Mouse (Mus musculus): ENCODE measurements around the gene Mettl8. TPM values are rescaled to one million over a fixed set of nuclear protein-coding genes. Genes with fewer than 3 reads are reported as not detected.

Gene Mettl8
- total RNA-seq, 2 experiments from 2014 or later: 14.8 to 15.5 TPM

- DNase-seq: no peak
- intact Hi-C loops (cut with DNase I): no loop called here
These were observed 65.2 kb downstream of the Mettl8 start for GRCm38 (mm10) chr2:70990196-70990595.

- DNase-seq: no peak
- intact Hi-C loops (cut with DNase I): no loop called here
These were observed 65.9 kb downstream of the Mettl8 start for GRCm38 (mm10) chr2:70989201-70990191.

DNA sequence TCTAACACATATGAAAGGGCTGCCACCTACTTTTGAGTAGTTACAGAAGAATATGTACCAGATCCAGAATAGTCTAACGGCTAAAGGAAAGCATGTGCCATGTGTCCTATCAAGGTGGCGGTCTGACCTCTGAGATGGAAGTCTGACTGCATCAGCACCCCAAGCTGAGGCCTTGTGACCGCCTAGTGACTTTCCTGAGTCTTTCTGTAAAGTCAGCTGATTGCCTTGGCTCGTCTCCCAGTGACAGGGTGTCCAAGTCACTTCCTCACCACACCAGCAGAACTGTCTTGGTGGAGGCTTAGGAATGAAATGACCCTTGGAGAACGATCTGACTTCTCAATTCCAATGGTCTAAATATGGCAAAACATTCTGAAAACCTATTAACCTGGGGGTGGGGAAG is 77.1 kb downstream of the Mettl8 start:
- peak; percentile 13 for DNase-seq
- intact Hi-C loops (cut with DNase I): no loop called here

DNA sequence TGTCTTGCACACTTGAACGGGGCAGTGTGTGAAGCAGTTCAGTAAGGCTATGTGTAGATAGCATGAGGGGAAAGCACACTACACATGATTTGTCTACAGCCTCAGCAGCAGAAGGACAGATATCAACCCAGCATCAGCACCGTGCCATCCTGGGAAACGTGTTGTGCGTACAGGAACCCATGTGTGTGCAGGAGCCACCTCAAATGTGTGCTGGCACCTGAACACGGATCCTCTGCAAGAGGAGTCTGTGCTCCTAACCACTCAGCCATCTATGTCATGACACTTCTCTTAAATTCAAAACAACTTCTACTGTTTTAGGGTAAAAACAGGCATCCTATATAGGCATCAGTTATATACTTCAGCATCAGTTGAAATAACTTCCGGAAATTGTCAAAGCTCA is 80.6 kb downstream of the Mettl8 start:
- intact Hi-C loops (cut with DNase I): no loop called here
- DNase-seq: no peak

GRCm38 (mm10) chr2:70972795-70973518 is 82.4 kb downstream of the Mettl8 start:
- intact Hi-C loops (cut with DNase I): no loop called here
- no peak for DNase-seq

DNA sequence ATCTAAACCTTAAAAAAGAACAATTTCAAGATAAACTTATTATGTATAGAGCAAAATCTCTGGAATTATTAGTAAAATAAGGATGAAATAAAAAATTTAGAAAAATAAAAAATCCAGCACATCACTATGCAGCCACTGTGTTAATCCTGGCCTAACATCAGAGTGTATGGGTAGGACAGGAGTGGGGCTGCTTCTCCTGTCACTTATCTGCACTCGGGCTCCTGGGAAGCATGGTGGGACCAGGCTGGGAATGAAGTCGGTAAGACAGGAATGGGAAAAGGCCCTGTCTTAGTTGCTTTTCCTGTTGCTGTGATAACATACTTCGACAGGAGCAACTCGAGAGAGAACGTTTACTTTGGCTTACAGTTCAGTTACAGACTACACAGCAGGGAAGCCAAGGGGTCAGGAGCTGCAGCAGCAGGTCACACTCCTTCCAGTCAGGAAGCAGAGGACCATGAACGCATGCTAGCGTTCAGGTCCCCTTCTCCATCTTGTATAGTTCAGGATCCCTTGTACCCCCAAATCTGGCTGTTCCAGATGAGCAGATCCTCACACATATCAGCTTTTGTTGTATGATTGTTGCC is 85.1 kb downstream of the Mettl8 start:
- intact Hi-C loops (cut with DNase I): no loop called here
- DNase-seq: no peak

DNA sequence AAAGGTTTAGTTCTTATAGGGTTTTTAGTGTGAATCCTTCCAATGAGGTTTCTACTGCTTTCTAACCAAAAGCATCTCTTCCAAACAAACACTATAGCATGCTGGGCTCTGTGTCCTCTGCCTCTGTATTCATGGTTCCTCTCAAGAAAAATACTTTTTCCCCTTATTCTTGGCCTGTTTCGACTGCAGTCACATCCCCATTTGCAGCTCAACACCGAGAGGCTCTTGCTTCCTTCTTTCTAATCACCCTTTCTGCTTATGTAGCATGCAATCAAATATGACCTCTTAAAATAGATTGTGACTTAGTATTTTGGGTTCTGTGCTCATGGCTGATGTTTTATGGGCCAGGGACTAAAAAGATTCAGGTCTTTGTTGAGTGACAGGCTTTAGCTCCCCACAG is 87.1 kb downstream of the Mettl8 start:
- no peak for DNase-seq

GRCm38 (mm10) chr2:70967216-70967615 is 88.2 kb downstream of the Mettl8 start:
- intact Hi-C loops (cut with DNase I): no loop called here
- no peak for DNase-seq

More for the DNA sequence above, 87.1 kb downstream of the Mettl8 start:
- intact Hi-C loops (cut with DNase I): no loop called here

- intact Hi-C loops (cut with DNase I): no loop called here
- no peak for DNase-seq
These were observed 90.6 kb downstream of the Mettl8 start for GRCm38 (mm10) chr2:70964809-70965208.

- intact Hi-C loops (cut with DNase I): no loop called here
- no peak for DNase-seq
These were observed 92.5 kb downstream of the Mettl8 start for GRCm38 (mm10) chr2:70962921-70963320.

DNA sequence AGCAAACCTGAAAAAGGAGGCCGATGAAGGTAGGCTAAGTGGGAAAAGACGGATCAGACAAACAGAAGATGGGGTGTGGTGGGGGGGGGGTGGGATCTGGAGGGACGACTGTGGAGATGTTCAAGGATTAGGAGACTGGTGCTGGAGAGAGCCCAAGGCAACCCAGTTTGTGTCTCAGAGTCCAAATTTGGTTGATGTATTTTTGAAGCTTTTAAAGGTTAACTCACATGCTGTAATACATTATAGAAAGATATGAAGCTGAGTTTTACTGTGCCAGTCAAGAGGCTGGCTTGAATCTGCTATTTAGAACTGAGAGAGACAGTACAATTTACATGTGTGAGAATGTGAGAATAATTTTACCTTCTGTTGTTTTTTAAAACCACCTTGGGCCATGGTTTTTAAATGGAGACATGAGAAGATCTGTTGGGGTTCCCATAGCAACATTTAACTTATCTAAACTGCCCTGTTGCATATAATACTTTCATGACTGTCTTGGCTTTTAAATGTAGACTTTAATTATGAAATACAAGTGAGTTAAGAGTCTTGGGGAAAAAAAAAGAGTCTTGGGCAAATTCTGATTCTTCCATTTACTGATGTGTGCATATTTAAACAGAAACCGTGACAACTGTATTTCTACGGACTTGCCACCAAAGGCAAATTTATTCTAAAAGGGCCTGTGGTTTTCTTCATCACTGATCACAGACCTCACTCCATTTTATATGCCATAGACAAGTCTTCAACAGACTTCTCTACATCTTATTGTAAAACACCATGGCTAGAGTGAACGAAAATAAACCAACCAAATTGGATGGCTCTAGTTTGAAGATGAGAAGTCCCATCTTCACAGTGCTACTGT is 94.1 kb downstream of the Mettl8 start:
- intact Hi-C loops (cut with DNase I): no loop called here
- DNase-seq: no peak

DNA sequence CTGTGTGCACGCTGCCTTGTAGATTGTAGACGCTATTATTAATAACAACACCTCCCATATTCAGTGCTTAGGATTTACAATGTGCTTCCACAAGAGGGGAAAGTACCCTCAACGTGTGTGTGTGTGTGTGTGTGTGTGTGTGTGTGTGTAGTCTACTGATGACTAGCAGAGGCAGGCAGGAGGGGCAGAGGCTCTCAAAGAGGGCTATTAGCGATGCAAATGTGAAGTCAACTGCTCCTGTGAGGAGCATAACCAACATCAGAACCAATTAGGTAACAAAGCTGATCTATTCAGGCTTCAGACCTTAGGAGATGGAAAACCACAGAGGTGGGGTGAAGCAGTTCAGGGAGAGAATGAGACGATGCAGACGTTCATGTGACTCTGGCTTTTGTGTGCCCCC is 95.3 kb downstream of the Mettl8 start:
- no peak for DNase-seq
- intact Hi-C loops (cut with DNase I): no loop called here

DNA sequence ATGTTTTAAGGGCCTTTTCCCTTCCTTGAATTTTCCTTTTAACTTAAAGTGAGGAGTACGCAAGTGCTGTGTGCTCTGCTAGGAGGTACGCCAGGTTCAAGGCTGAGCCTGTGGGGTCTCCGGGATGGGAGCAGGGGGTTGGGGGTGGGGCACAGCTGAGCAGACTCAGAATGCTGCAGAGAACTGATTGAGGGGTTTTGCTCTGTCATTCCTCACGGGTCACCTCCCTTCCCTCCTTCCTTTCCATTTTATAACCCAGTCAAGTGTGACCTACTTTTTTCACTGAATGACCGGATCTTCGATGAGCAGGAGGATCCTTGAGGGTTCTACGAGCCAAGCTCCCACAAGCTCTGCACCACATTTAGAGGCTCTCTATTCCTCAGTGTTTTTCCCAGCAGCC is 96.0 kb downstream of the Mettl8 start:
- intact Hi-C loops (cut with DNase I): no loop called here
- DNase-seq: no peak

DNA sequence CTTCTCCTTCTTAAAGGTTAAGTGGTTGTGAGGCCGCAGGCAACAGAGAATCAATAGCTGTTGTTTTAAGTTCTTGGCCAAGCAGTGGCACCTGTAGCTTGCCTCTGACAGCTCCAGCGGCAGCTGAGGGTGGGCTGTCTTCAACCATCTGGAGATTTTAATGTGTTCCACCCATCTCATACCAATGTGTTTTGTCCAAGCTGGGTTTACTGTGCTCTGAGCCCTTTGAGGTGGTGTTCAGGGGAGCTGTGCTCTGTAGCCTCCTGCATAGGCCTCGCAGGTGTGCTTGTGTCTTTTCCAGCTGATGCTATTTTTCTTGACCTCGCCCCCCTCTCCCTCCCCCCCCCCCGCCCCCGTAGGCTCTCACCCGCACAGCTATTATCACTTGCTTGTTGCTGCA is 96.8 kb downstream of the Mettl8 start:
- no peak for DNase-seq
- intact Hi-C loops (cut with DNase I): no loop called here

DNA sequence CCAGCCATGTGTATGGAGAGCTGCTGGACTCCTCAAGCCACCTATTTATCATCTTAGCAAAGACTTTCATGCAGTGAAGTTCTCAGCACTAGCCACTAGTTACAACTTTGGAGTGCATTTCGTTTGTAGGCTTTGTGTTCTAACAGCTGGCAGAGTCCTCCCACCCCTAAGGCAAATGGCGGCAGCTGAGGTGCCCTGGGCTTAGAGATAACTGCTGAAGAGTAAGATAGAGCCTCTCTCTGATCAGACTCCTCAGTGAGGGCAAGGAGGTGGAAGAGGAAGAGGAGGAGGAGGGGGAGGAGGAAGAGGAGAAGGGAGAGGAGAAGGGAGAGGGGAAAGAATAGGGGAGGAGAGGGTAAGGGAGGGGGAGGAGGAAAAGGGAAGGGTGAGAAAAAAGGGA is 101.8 kb downstream of the Mettl8 start:
- no peak for DNase-seq
- intact Hi-C loops (cut with DNase I): no loop called here

- intact Hi-C loops (cut with DNase I): no loop called here
- DNase-seq: no peak
These were observed 103.4 kb downstream of the Mettl8 start for GRCm38 (mm10) chr2:70951944-70952343.

- no peak for DNase-seq
- intact Hi-C loops (cut with DNase I): no loop called here
These were observed 110.7 kb downstream of the Mettl8 start for GRCm38 (mm10) chr2:70944511-70945305.

GRCm38 (mm10) chr2:70940826-70941225 is 114.6 kb downstream of the Mettl8 start:
- intact Hi-C loops (cut with DNase I): no loop called here
- no peak for DNase-seq

DNA sequence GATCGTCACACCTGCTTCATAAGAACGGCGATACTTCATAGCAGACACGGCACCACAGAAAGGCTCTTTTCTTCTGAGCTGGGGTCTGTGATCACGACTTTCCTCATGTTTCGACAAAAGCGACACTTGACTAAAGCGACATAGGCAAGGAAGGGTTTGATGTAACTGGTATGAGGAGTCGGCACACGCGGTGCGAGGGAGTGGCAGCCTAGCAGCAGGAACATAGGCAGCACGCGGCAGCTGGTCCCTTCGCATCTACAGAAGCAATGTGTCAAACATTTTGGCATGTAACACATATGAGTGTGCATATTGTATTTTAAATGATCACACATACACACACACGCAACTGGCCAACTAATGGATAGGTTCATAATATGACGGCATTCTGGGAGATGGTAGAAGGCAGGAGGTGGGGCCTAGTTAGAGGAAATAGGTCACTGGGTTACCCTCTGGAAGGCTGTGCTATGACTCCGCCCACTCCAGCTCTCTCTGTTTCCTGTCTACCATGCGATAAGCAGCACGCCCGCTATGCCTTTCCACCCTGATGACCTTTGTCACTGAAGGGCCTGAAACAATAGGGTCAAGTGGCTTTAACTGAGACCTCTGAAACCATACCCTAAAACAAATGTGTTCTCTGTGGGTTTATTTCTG is 116.4 kb downstream of the Mettl8 start:
- intact Hi-C loops (cut with DNase I): no loop called here
- DNase-seq: no peak
